Mouse (Mus musculus) CH12.LX (cell line): ENCODE measurements around the gene Tbc1d23. TPM values are rescaled to one million over a fixed set of nuclear protein-coding genes. Genes with fewer than 3 reads are reported as not detected.
A peak's percentile ranks its signal among the peaks of the same experiment; 100 is the strongest.
"Not testable (repeated sequence)": the region's sequence is repeated elsewhere in the genome, so short reads cannot be mapped to it uniquely, and the experiment has no call there.

Experiments used
- DNase-seq: peaks from one replicate; pipeline ENCODE4 v3.0.0-alpha.2; 2013; ENCODE audit errors: extremely low read depth
- H3K27ac ChIP-seq: 2 replicates; pipeline ENCODE4 v1.5.1; 2012; ENCODE audit warnings: low read depth, mild to moderate bottlenecking, control low read depth, moderate library complexity; ENCODE audit not compliant: insufficient read depth
- H3K27me3 ChIP-seq: replicated peaks from 2 replicates; pipeline ENCODE3; 2012; ENCODE audit warnings: inconsistent platforms
- H3K36me3 ChIP-seq, 2 experiments: replicated peaks in 1 of 2; 2 replicates each; pipeline versions ENCODE3 to v1.6.1; 2012; ENCODE audit warnings: inconsistent platforms in 1 of 2, low read length in 1 of 2, mild to moderate bottlenecking in 1 of 2, mixed read lengths in 1 of 2, moderate library complexity in 1 of 2; ENCODE audit not compliant: control insufficient read depth in 1 of 2, insufficient read depth in 1 of 2
- H3K4me1 ChIP-seq, 2 experiments: 2 replicates each; pipeline ENCODE4 v1.6.1; 2012; ENCODE audit warnings: inconsistent platforms in 1 of 2, moderate library complexity in 1 of 2; ENCODE audit not compliant: insufficient read depth in 2 of 2, control insufficient read depth in 1 of 2
- H3K4me2 ChIP-seq: 2 replicates; pipeline ENCODE4 v1.6.1; 2012; ENCODE audit warnings: low read depth, mild to moderate bottlenecking, control low read depth; ENCODE audit not compliant: poor library complexity, insufficient read depth, severe bottlenecking
- H3K4me3 ChIP-seq, 3 experiments: fragments of 150-350 bp in 1 of 3; sonication (generic) in 1 of 3; replicated peaks in 1 of 3; 2 replicates each; pipeline versions ENCODE3 to v1.5.1; 2011 to 2012; ENCODE audit warnings: low read depth in 2 of 3, low read length in 2 of 3, mild to moderate bottlenecking in 2 of 3, moderate library complexity in 2 of 3, control low read depth in 1 of 3, improper control_type of control experiment in 1 of 3, inconsistent platforms in 1 of 3, mixed read lengths in 1 of 3; ENCODE audit not compliant: poor library complexity in 1 of 3
- H3K79me2 ChIP-seq: replicated peaks from 2 replicates; pipeline ENCODE4 v1.6.1; 2012; ENCODE audit warnings: mild to moderate bottlenecking, moderate library complexity; ENCODE audit not compliant: control insufficient read depth, poor library complexity, insufficient read depth, severe bottlenecking; ENCODE audit errors: extremely low read depth
- H3K9ac ChIP-seq: 2 replicates; pipeline ENCODE4 v1.6.1; 2012; ENCODE audit warnings: low read depth, mild to moderate bottlenecking, control low read depth, moderate library complexity; ENCODE audit not compliant: insufficient read depth
- H3K9me3 ChIP-seq: replicated peaks from 2 replicates; pipeline ENCODE3; 2012; ENCODE audit warnings: low read length, inconsistent platforms, mixed read lengths
- BHLHE40 ChIP-seq: IDR thresholded peaks from 2 replicates; pipeline ENCODE4 v1.6.1; 2011; ENCODE audit warnings: mild to moderate bottlenecking, low read depth, low read length, improper control_type of control experiment
- CHD2 ChIP-seq: IDR thresholded peaks from 2 replicates; pipeline ENCODE4 v1.6.1; 2011; ENCODE audit warnings: low read length, improper control_type of control experiment
- E2F4 ChIP-seq: IDR thresholded peaks from 2 replicates; pipeline ENCODE4 v1.6.1; 2011; ENCODE audit warnings: low read depth, low read length, improper control_type of control experiment; ENCODE audit not compliant: insufficient replicate concordance
- GABPA ChIP-seq: IDR thresholded peaks from 2 replicates; pipeline ENCODE4 v1.6.1; 2012; ENCODE audit warnings: low read depth, low read length, improper control_type of control experiment, inconsistent platforms; ENCODE audit not compliant: insufficient replicate concordance
- JUN ChIP-seq: IDR thresholded peaks from 2 replicates; pipeline ENCODE4 v1.6.1; 2011; ENCODE audit warnings: low read depth, mild to moderate bottlenecking, low read length, improper control_type of control experiment, moderate library complexity; ENCODE audit not compliant: insufficient read depth
- JUND ChIP-seq: conservative IDR thresholded peaks from 2 replicates; pipeline ENCODE4 v1.6.1; 2011; ENCODE audit warnings: low read depth, low read length, improper control_type of control experiment
- PAX5 ChIP-seq: IDR thresholded peaks from 2 replicates; pipeline ENCODE4 v1.6.1; 2012; ENCODE audit warnings: low read length, inconsistent platforms, mixed read lengths
- TBP ChIP-seq: conservative IDR thresholded peaks from 2 replicates; pipeline ENCODE4 v1.6.1; 2011; ENCODE audit warnings: low read depth, low read length, improper control_type of control experiment
- TCF12 ChIP-seq: IDR thresholded peaks from 2 replicates; pipeline ENCODE4 v1.6.1; 2014; ENCODE audit warnings: low read depth, mild to moderate bottlenecking, inconsistent platforms, low read length, improper control_type of control experiment
- USF1 ChIP-seq: IDR thresholded peaks from 2 replicates; pipeline ENCODE4 v1.6.1; 2014; ENCODE audit warnings: low read depth, mild to moderate bottlenecking, inconsistent platforms, low read length, improper control_type of control experiment
- USF2 ChIP-seq: conservative IDR thresholded peaks from 2 replicates; pipeline ENCODE4 v1.6.1; 2011; ENCODE audit warnings: low read depth, low read length, improper control_type of control experiment
- ZMIZ1 ChIP-seq: IDR thresholded peaks from 2 replicates; pipeline ENCODE4 v1.6.1; 2012; ENCODE audit warnings: low read depth, mild to moderate bottlenecking, inconsistent platforms, low read length, improper control_type of control experiment
- ZNF384 ChIP-seq: IDR thresholded peaks from 2 replicates; pipeline ENCODE4 v1.6.1; 2012; ENCODE audit warnings: low read depth, low read length, improper control_type of control experiment, inconsistent platforms
- dilution Hi-C: fragments of 300-500 bp; cut with MboI; formaldehyde crosslinking; loops from 2 replicates; pipeline ENCODE4 v1.14.3; 2020; ENCODE audit warnings: low sequenced_read_pairs; ENCODE audit not compliant: extremely low pct_unique_long_range_greater_than_20kb, extremely low pct_ligation_motif_present
- in situ Hi-C: fragments of 300-500 bp; cut with MboI; formaldehyde crosslinking; loops from 3 replicates; pipeline ENCODE4 v1.14.3; 2019; ENCODE audit warnings: low sequenced_read_pairs, low pct_ligation_motif_present, low pct_unique_long_range_greater_than_20kb, mixed read lengths
- polyA plus RNA-seq: library from polyadenylated mRNA; unstranded; fragments of >175 nt; gene quantifications from 2 replicates; pipeline ENCODE4 v1.2.1, GENCODE M21; 2012; ENCODE audit warnings: low read depth; ENCODE audit not compliant: insufficient read length
- total RNA-seq, 2 experiments: library from RNA; depleted of rRNA; stranded (reverse); fragments of 300-350 nt in 1 of 2; fragments of >200 nt in 1 of 2; gene quantifications; 2 replicates each; pipeline ENCODE4 v1.2.3; 2012 to 2014

The Tbc1d23 gene
- total and polyA plus RNA-seq, 3 experiments = 21.2 to 38.8 (median 31.5) TPM

DNA sequence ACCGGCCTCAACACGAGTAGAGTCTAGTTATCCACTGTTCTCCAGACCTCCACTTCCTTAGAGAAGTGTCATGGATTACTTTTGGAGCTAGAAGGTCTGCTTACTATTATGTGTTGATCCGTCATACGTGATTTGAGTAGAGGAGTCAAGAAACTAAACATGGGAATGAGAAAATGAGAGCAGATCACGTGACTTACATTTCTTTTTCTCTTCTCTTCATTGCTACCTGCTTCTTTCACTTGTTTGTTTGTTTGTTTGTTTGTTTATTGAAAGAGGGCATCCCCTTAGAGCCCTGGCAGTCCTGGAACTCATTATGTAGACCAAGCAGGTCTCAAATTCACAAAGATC is 11.5 kb upstream of the Tbc1d23 start:
- Histone ChIP-seq H3K9ac (no peak overlapping the region), H3K79me2 (no peaks in the 10 kb centered on the region), H3K27ac (no peak overlapping the region), H3K9me3 (no peaks in the 10 kb centered on the region), H3K4me1 (peaks cover 5 to 18% of the 10 kb centered on the region in 2 experiments; a peak in 3 of 4 replicates), H3K27me3 (no peaks in the 10 kb centered on the region), H3K4me2 (peak overlapping the region; percentile 60), H3K4me3 (no peak overlapping the region), H3K36me3 (no peaks in the 10 kb centered on the region)
- TF ChIP-seq USF2 = peak; percentile 55; the same call in 1 of the 2 replicates
- no peak for TF ChIP-seq PAX5
- TF ChIP-seq USF1 = peak; percentile 46
- peak; percentile 72 for TF ChIP-seq BHLHE40
- no peak for TF ChIP-seq TBP
- in situ Hi-C loops = loop anchor here (10.0 kb wide), 1 partner anchor 302 kb away; no protein-coding TSS in a partner anchor
- no peak for DNase-seq
- dilution Hi-C loops = loop anchor here (25.0 kb wide), 1 partner anchor 369 kb away; the partner anchor contains the start of gene Cmss1

DNA sequence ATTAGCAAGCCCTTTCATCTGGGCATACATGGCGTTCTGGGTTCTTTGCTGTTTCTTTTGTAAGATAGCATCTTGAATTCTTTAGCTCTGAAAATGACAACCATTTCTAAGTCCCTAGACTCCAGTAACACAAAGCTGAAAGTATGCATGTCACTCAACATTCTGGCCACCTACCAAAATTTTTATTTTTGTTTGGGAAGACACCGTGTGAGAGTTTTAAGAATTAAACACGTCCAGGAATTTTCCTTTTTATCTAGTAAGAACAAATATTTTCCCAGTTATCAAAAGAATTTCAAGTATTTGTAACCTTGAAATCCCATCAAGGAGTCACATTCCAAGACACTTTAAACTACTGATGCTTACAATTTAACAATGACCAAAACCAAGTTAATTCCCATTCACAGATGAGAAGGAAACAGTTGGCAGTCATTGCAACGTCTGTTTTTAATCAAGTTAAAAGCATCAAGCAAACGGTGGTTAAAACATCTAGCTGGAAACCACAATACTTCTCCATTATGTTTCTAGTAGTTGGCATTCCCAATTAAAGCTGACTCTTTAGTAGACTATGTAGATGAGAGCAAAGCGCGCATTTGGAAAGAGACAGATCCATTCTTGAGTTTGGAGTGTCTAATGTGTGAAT is 4.7 kb upstream of the Tbc1d23 start:
- no peak for DNase-seq
- no peak overlapping the region for H3K4me2 ChIP-seq

GRCm38 (mm10) chr16:57231937-57232310 is 620 bp upstream of the Tbc1d23 start:
- peaks cover 6 to 37% of the 10 kb centered on the region in 2 experiments for H3K4me1 ChIP-seq
- dilution Hi-C loops = loop anchor here (25.0 kb wide), 1 partner anchor 380 kb away; the partner anchor contains the start of gene Cmss1
- peak; percentile 86 for TF ChIP-seq TBP
- H3K27ac ChIP-seq, in situ Hi-C loops, H3K9me3 ChIP-seq, DNase-seq, H3K27me3 ChIP-seq: not testable (repeated sequence)
- H3K36me3 ChIP-seq = peaks cover 0 to 17% of the 10 kb centered on the region in 2 experiments
- peaks cover 39% of the 10 kb centered on the region for H3K79me2 ChIP-seq
- H3K4me3 ChIP-seq = peak overlapping the region; percentile 39 to 85 (median 49)
- H3K4me2 ChIP-seq = peak overlapping the region; percentile 68; the same call in 1 of the 2 replicates
- peak overlapping the region; percentile 56 for H3K9ac ChIP-seq

More for the DNA sequence above, 4.7 kb upstream of the Tbc1d23 start:
- no peak overlapping the region for H3K4me3 ChIP-seq
- in situ Hi-C loops (no loop called here), dilution Hi-C loops (loop anchor here (25.0 kb wide), 1 partner anchor 376 kb away; the partner anchor contains the start of gene Cmss1)
- no peaks in the 10 kb centered on the region for H3K36me3 ChIP-seq
- peaks cover 2 to 3% of the 10 kb centered on the region in 2 experiments; a peak in 2 of 4 replicates for H3K4me1 ChIP-seq
- no peaks in the 10 kb centered on the region; the same call in 1 of the 2 replicates for H3K79me2 ChIP-seq
- no peak overlapping the region for H3K9ac ChIP-seq
- TF ChIP-seq GABPA (no peak), TCF12 (no peak), PAX5 (no peak), CHD2 (no peak), USF2 (no peak), ZNF384 (no peak), ZMIZ1 (no peak), E2F4 (no peak), JUND (no peak), JUN (no peak)
- no peaks in the 10 kb centered on the region for H3K27me3 ChIP-seq
- H3K9me3 ChIP-seq = no peaks in the 10 kb centered on the region
- H3K27ac ChIP-seq = no peak overlapping the region
